Mouse (Mus musculus) gastrocnemius, adult 2 months (tissue): ENCODE data around the gene BC048562. TPM values are rescaled to one million over a fixed set of nuclear protein-coding genes. Genes with fewer than 3 reads are reported as not detected.
A peak's percentile ranks its signal among the peaks of the same experiment; 100 is the strongest.

Experiments used
- DNase-seq: peaks from one replicate; pipeline ENCODE4 v3.0.0; 2022
- H3K27ac ChIP-seq: fragments of 200-600 bp; 2 replicates; pipeline ENCODE4 v1.8.1; 2022; ENCODE audit warnings: mild to moderate bottlenecking
- H3K4me3 ChIP-seq: fragments of 200-600 bp; 2 replicates; pipeline ENCODE4 v1.8.1; 2022; ENCODE audit warnings: mild to moderate bottlenecking, moderate library complexity
- CTCF ChIP-seq: fragments of 200-600 bp; IDR thresholded peaks from 2 replicates; pipeline ENCODE4 v1.8.1; 2022; ENCODE audit warnings: antibody characterized with exemption, mild to moderate bottlenecking, moderate library complexity
- intact Hi-C: fragments of 180-260 bp; cut with DNase I; formaldehyde crosslinking; loops from one replicate; pipeline ENCODE4 v1.15.1; 2025
- total RNA-seq, 2 experiments: library from RNA; stranded (reverse); gene quantifications; 2 replicates each; pipeline ENCODE4 v1.2.3; 2021

BC048562 gene
- total RNA-seq, 2 experiments from 2014 or later, result not detected

DNA sequence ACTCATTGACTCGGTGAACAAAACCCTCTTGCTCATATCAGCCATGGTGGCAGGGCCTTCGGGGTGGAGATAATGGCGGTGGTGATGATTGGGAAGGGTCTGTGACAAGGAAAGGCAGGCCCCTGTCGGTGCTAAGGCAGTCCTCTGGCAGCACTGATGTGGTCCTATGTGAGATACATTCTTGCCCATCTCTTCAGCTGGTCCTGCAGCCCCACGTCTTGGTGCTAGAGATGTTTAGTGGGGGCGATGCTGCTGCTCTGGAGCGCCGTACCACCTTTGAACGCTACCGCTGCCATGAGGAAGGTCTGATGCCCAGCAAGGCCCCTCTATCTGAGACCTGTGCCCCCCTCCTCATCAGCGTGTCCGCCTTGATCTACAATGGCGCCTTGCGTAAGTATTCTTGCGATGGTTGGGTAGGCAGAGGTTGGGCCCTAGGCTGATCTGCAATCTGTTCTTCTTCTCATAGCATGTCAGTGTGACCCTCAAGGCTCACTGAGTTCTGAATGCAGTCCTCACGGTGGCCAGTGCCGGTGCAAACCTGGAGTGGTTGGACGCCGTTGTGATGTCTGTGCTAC, 49.1 kb downstream of the BC048562 start:
- Histone ChIP-seq H3K27ac (no peak overlapping the region), H3K4me3 (no peak overlapping the region)
- TF ChIP-seq CTCF, result no peak
- intact Hi-C loops, result no loop called here
- DNase-seq, result no peak

DNA sequence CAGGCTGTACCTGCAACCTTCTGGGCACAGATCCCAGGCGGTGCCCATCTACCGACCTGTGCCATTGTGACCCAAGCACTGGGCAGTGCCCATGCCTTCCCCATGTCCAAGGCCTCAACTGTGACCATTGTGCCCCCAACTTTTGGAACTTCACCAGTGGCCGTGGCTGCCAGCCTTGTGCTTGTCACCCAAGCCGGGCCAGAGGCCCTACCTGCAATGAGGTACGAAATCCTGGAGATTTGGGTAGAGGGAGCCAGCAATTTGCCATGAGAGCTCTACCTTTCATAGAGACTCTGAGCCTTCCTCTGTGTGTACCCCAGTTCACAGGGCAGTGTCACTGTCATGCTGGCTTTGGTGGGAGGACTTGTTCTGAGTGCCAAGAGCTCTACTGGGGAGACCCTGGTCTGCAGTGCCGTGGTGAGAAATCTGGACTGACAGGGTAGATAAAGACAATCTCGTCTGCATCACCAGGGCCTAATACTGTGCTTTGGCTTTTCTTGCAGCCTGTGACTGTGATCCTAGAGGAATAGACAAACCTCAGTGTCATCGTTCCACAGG, 50.8 kb downstream of the BC048562 start:
- TF ChIP-seq CTCF, result no peak
- intact Hi-C loops, result no loop called here

DNA sequence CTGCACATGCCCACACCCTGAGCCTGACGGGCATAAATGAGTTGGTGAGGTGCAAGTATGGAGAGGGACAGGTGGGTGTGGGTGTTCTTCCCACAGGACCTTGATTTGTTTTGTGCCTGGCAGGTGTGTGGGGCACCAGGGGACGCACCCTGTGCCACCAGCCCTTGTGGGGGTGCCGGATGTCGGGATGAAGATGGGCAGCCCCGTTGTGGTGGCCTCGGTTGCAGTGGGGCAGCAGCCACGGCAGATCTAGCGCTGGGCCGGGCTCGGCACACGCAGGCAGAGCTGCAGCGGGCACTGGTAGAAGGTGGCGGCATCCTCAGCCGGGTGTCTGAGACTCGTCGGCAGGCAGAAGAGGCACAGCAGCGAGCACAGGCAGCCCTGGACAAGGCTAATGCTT, 52.1 kb downstream of the BC048562 start:
- peak; percentile 14 for DNase-seq
- intact Hi-C loops, result no loop called here
- H3K4me3 ChIP-seq, result no peak overlapping the region
- no peak overlapping the region for H3K27ac ChIP-seq
- no peak for TF ChIP-seq CTCF

More for the DNA sequence above, 50.8 kb downstream of the BC048562 start:
- Histone ChIP-seq H3K4me3 (no peak overlapping the region), H3K27ac (no peak overlapping the region)
- no peak for DNase-seq

DNA sequence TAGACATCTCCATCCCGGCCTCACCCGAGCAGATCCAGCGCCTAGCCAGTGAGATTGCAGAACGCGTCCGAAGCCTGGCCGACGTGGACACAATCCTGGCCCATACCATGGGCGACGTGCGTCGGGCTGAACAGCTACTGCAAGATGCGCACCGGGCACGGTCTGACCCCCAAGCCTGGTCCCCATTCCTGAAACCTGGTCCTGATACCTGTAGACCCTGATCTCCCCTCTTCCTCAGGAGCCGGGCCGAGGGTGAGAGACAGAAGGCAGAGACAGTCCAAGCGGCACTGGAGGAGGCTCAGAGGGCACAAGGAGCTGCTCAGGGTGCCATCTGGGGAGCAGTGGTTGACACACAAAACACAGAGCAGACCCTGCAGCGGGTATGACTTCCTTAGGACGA, 52.9 kb downstream of the BC048562 start:
- Histone ChIP-seq H3K4me3 (peak overlapping the region; percentile 93; the same call in 1 of the 2 replicates), H3K27ac (peak overlapping the region; percentile 97)
- no peak for TF ChIP-seq CTCF
- intact Hi-C loops, result no loop called here
- DNase-seq, result no peak

DNA sequence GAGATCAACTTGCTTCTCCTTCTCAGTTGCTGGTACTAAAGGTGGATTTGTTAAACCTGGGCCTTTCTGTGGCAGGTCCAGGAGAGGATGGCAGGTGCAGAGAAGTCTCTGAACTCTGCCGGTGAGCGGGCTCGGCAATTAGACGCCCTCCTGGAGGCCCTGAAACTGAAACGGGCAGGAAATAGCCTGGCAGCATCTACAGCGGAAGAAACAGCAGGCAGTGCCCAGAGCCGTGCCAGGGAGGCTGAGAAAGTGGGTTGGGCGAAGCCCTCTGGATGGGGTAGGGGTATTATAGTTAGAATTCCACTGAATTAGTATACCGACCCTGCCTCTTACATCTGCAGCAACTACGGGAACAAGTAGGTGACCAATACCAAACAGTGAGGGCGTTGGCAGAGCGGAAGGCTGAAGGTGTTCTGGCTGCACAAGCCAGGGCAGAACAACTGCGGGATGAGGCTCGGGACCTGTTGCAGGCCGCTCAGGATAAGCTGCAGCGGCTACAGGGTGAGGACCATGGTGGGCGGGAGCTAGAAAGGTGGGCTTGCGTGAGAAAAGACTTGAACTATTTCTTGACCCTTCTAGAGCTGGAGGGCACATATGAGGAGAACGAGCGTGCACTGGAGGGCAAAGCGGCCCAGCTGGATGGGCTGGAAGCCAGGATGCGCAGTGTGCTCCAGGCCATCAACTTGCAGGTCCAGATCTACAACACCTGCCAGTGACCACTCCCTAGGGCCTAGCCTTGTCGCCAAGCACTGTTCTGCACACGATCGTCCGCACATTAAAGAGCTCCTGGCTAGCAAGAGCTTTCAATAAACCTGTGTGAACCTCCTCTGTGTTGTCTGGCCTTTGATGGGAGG, 53.6 kb downstream of the BC048562 start:
- Histone ChIP-seq H3K27ac (peak overlapping the region; percentile 97), H3K4me3 (peak overlapping the region; percentile 93)
- no peak for TF ChIP-seq CTCF
- intact Hi-C loops, result loop anchor here (2.0 kb wide), 1 partner anchor 19 kb away; no protein-coding TSS in a partner anchor
- no peak for DNase-seq

DNA sequence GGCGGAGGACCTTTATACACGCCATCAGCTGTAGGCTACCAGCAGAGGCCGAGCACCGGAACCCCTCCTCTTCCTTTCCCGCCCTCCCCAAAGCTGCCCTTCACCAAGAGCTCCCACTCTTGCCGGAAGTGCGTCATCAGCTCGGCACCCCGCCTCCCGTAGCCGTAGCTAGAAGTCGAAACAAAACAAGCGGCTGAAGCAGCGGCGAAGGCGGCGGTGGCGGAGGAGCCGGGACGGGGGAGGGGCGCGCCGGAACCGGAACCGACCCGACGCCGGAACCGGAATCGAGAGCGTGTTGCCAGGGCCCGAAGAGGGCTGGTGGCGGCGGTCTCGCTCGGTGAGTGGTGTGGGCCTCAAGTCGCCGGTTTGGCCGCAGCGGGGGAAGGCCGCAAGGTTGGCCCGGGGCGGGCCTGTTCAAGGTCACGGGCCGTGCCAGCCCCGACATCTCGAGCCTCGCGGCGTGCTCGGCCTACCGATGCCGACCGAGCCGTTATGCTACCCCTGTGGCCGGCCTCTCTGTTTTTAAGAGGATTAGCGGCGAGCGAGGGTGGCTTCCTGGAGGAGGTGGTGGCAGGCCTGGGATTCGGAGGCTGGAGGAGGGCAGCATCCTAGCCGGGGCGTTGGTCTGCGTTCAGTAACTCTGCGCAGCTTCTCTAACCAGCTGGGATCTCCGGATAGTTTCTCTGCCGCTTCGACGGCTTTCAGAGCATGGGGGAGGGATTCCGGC, 54.4 kb downstream of the BC048562 start, which contains the start of gene Usp19:
Usp19 (plus strand) TSS at position 44 of the 727 bp plus-strand sequence.
- peak; percentile 98 for DNase-seq
- intact Hi-C loops, result loop anchor here (2.0 kb wide), 1 partner anchor 18 kb away; no protein-coding TSS in a partner anchor
- TF ChIP-seq CTCF, result no peak

DNA sequence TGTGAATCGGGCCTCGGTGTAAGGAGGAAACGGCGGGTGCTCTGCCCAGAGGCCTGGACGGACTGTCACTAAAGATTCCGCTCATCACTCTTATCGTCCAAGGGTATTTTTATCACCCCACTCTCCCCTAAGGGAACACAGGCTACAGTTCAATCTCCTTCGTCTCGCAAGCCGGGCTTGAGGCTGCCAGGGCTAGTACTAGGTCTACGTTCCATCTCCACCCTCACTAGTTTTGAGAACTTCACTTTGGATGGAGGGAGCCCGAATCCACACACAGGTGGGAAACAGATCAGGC, 55.0 kb downstream of the BC048562 start:
- DNase-seq, result no peak
- H3K27ac ChIP-seq, result peak overlapping the region; percentile 97
- peak overlapping the region; percentile 93 for H3K4me3 ChIP-seq
- intact Hi-C loops, result loop anchor here (2.0 kb wide), 1 partner anchor 18 kb away; no protein-coding TSS in a partner anchor
- no peak for TF ChIP-seq CTCF

More for the DNA sequence above, 54.4 kb downstream of the BC048562 start, which contains the start of gene Usp19:
- Histone ChIP-seq H3K4me3 (peak within 1 kb of the TSS; percentile 93), H3K27ac (peak within 1 kb of the TSS; percentile 97)

DNA sequence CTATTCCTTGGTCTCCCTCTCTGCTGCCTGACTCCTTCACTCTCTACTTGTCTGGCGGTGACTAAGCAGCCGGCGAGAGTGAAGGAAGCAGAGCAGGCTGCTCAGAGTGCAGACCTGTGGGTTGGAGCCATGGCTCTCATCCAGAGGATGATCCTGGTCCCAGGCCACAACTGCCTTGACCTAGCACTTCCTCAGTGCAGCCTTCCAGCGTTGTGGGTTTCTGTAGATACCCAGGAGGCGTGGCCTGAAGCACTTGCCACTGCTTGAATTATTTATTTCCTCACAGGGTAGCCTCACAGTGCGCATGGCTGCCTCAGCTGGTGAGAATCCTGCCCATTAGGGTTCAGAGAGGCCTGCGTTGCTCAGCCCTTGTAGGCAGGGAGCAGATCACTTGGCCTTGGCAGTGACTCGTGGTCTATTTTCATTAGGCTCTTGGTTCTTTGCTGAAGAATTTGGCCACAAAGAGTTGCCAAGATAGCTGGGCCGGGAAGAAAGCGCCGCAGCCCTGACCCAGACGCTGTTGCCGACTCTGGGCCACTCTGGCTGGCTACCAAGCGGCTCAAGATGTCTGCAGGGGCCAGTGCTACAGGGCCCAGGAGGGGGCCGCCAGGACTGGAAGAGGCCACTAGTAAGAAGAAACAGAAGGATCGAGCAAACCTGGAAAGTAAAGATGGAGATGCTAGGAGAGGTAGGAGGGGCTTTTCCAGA, 55.9 kb downstream of the BC048562 start:
- no peak for TF ChIP-seq CTCF
- intact Hi-C loops, result no loop called here
- DNase-seq, result peak; percentile 76
- Histone ChIP-seq H3K27ac (peak overlapping the region; percentile 97), H3K4me3 (peak overlapping the region; percentile 93)

DNA sequence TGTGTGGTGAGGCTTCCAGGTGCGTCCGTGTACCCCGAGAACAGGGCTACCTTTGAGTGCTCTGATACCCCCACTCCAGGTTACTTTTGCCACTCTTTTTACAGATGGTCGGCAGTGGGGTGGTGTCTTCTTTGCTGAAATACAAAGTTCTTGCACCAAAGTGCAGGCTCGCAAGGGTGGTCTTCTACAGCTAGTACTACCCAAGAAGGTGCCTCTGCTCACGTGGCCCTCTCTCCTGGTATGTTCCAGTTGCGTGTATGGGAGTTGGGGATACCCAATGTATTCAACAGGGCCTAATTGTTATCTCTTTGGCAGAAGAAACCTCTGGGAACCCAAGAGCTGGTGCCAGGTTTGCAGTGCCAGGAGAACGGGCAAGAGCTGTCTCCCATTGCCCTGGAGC, 57.0 kb downstream of the BC048562 start:
- TF ChIP-seq CTCF, result no peak
- DNase-seq, result no peak
- intact Hi-C loops, result no loop called here
- Histone ChIP-seq H3K4me3 (no peak overlapping the region), H3K27ac (peak overlapping the region; percentile 97; the same call in 1 of the 2 replicates)

DNA sequence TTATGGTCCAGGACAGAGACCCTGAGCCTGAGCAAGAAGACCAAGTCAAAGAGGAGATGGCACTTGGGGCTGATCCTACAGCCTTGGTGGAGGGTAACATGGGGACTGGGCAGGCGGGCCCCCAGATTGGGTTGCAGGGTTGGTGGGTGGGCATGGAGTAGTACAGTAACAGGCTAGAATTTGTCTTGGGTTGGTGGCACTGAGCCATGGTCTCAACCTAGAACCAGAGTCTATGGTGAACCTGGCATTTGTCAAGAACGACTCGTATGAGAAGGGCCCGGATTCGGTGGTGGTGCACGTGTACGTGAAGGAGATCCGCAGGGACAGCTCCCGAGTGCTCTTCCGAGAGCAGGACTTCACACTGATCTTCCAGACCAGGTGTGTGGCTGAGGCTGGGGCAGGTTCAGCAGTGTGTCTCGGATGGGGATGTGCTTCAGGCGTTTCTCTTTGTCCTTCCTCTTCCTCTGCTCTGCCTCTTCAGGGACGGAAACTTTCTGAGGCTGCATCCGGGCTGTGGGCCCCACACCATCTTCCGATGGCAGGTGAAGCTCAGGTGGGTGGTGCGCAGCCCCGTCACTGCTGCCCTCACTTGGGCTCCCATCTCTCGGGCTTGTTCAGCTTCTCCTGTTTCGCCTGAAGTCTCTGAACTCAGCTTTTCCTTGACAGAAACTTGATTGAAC, 58.0 kb downstream of the BC048562 start:
- no peak for TF ChIP-seq CTCF
- Histone ChIP-seq H3K4me3 (no peak overlapping the region), H3K27ac (no peak overlapping the region)
- intact Hi-C loops, result no loop called here
- DNase-seq, result peak; percentile 14

DNA sequence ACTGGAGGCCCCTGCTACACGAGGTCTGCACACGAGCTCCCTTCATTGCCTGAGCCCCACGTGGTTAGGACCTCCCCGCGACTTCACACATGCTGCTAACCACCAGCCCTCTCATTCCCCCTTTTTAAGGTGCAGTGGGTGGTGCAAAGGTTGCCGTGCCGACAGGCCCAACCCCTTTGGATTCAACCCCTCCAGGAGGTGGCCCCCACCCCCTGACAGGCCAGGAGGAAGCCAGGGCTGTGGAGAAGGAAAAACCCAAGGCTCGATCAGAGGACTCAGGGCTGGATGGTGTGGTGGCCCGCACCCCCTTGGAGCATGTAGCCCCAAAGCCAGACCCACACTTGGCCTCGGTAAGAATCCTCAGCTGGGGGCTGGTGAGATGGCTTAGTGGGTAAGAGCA, 58.6 kb downstream of the BC048562 start:
- intact Hi-C loops, result no loop called here
- Histone ChIP-seq H3K27ac (no peak overlapping the region), H3K4me3 (no peak overlapping the region)
- TF ChIP-seq CTCF, result no peak
- no peak for DNase-seq

Other genes starting within 250 kb of the BC048562 start
- under 1 TPM in 1 of 2 experiments, not detected in 1; 0.03 TPM for gene Bsn, start 246.1 kb upstream of the BC048562 start, total RNA-seq
- 100 to 1,000 TPM; 170 to 229 TPM for gene Dag1, start 172.5 kb upstream of the BC048562 start, total RNA-seq
- 10 to 100 TPM in 1 of 2 experiments, 1 to 10 TPM in 1; 9.3 to 11.9 TPM for gene Nicn1, start 146.1 kb upstream of the BC048562 start, total RNA-seq
- gene Amt, start 139.6 kb upstream of the BC048562 start, total RNA-seq, result 1 to 10 TPM; 1.0 to 1.4 TPM
- 100 to 1,000 TPM in 1 of 2 experiments, 10 to 100 TPM in 1; 95.0 to 122 TPM for gene Rhoa, start 130.4 kb upstream of the BC048562 start, total RNA-seq
- gene Tcta, start 130.3 kb upstream of the BC048562 start, total RNA-seq, result 10 to 100 TPM; 27.0 to 35.1 TPM
- gene Gpx1, start 97.6 kb upstream of the BC048562 start, total RNA-seq, result 10 to 100 TPM; 54.9 to 69.4 TPM
- 10 to 100 TPM; 68.7 to 74.6 TPM for gene Usp4, start 88.6 kb upstream of the BC048562 start, total RNA-seq
- gene 1700102P08Rik, start 43.7 kb upstream of the BC048562 start, total RNA-seq, result 1 to 10 TPM in 1 of 2 experiments, under 1 TPM in 1; 0.92 to 1.5 TPM
- not detected for gene Ccdc36, start 8.0 kb upstream of the BC048562 start, total RNA-seq
- 10 to 100 TPM; 15.0 to 17.7 TPM for gene Ccdc71, start 24.0 kb downstream of the BC048562 start, total RNA-seq
- gene Klhdc8b, start 25.1 kb downstream of the BC048562 start, total RNA-seq, result 1 to 10 TPM; 1.7 to 2.5 TPM
- gene Lamb2, start 43.3 kb downstream of the BC048562 start, total RNA-seq, result 100 to 1,000 TPM; 104 to 171 TPM
- 100 to 1,000 TPM; 124 TPM for gene Usp19, start 54.1 kb downstream of the BC048562 start, total RNA-seq
- 10 to 100 TPM; 75.4 to 80.6 TPM for gene Qars, start 71.2 kb downstream of the BC048562 start, total RNA-seq
- gene Qrich1, start 80.3 kb downstream of the BC048562 start, total RNA-seq, result 10 to 100 TPM; 53.3 to 58.9 TPM
- gene Impdh2, start 123.8 kb downstream of the BC048562 start, total RNA-seq, result 10 to 100 TPM; 59.7 to 67.4 TPM
- 10 to 100 TPM; 20.6 to 39.2 TPM for gene Ndufaf3, start 131.0 kb downstream of the BC048562 start, total RNA-seq
- gene Dalrd3, start 133.4 kb downstream of the BC048562 start, total RNA-seq, result 10 to 100 TPM in 1 of 2 experiments, 1 to 10 TPM in 1; 8.0 to 11.3 TPM
- 1 to 10 TPM; 6.7 to 7.3 TPM for gene Wdr6, start 142.3 kb downstream of the BC048562 start, total RNA-seq
- 1 to 10 TPM; 3.7 to 3.9 TPM for gene P4htm, start 161.2 kb downstream of the BC048562 start, total RNA-seq
- 10 to 100 TPM; 61.9 to 83.9 TPM for gene Arih2, start 212.9 kb downstream of the BC048562 start, total RNA-seq
- gene Slc25a20, start 225.6 kb downstream of the BC048562 start, total RNA-seq, result 10 to 100 TPM; 55.2 to 96.6 TPM